Mouse (Mus musculus) gastrocnemius, postnatal 14 days (tissue): ENCODE data around the gene Car11. TPM values are rescaled to one million over a fixed set of nuclear protein-coding genes. Genes with fewer than 3 reads are reported as not detected.

Source experiments
- DNase-seq: peaks from one replicate; pipeline ENCODE4 v3.0.0; 2021; ENCODE audit warnings: mixed read lengths
- intact Hi-C: fragments of 180-260 bp; cut with DNase I; formaldehyde crosslinking; loops from one replicate; pipeline ENCODE4 v1.15.1; 2025; ENCODE audit warnings: low total_unique reads
- total RNA-seq, 2 experiments: library from RNA; stranded (reverse); gene quantifications; 2 replicates each; pipeline ENCODE4 v1.2.3; 2021

The Car11 gene
- total RNA-seq, 2 experiments from 2014 or later, result 4.5 to 4.6 TPM

DNA sequence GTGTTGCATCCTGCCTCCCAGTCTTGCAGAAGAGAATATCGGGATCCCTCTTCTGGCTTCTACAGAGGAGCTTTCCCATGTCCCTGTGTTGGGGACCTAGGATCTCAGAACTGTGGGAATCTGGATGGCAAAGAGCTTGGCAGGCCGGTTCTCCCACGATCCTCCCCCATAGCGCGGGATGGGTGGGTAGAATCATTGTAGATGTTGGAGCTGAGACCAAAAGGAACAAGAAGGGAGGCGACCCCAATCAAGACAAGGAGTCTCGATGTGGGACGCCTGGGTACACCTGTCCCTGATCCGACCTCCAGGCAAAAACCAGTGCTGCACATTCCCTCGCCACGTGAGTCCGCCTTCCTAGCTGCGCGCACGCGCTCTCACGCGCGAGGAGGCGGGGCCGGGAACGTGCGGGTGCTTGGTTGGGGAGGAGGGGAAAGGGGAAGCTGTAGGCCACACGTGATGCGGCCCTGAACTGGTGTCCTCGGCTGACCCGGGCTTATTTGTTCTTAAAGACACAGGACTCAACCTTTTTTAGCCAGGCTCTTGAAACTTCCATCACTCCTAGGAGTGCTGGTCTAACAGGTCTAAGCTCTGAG lies 7.8 kb downstream of the Car11 start:
- peak; percentile 98 for DNase-seq
- intact Hi-C loops, result no loop called here

DNA sequence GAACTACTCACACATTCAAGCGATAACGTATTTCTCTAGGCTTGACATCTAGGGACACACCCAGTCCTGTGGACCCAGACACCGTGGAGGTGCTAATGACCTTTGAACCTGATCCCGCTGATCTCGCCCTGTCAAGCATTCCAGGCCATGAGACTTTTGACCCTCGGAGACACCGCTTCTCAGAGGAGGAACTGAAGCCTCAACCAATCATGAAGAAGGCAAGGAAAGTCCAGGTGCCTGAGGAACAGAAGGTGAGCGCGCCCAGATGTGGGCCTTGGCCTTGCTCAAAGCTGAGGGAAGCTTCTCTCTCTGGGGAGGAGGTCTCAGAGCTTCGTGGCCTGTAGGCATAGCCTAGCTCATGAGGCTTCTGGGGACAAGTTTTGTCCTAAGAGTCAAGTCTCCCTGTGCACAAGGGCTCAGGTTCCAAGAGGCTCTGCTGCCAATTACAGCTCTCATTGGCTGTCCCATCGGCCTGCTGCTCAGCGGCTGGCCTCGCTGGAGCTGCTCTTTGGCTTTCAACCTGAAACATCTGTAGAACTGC lies 8.6 kb downstream of the Car11 start:
- peak; percentile 76 for DNase-seq

DNA sequence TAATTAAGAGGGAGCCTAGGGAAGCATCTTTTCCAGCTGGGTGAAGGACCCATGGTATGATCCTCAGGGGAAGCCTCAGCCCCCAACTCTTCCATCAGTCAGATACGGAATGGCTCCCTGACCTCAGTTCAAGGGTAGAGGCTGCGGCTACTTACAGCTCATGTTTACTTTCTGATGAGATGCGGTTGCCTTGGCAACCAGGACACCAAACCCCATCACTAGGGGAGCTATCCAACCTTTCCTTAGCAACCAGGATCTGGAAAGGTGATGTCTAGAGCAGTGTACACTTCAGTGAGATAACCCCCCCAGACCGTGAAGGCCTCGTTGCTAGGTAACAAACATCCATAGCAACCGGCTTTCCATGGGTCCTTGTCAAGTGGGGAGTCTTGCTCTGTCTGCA lies 9.4 kb downstream of the Car11 start:
- DNase-seq, result no peak
- intact Hi-C loops, result no loop called here

More for the DNA sequence above, 8.6 kb downstream of the Car11 start:
- intact Hi-C loops, result no loop called here

DNA sequence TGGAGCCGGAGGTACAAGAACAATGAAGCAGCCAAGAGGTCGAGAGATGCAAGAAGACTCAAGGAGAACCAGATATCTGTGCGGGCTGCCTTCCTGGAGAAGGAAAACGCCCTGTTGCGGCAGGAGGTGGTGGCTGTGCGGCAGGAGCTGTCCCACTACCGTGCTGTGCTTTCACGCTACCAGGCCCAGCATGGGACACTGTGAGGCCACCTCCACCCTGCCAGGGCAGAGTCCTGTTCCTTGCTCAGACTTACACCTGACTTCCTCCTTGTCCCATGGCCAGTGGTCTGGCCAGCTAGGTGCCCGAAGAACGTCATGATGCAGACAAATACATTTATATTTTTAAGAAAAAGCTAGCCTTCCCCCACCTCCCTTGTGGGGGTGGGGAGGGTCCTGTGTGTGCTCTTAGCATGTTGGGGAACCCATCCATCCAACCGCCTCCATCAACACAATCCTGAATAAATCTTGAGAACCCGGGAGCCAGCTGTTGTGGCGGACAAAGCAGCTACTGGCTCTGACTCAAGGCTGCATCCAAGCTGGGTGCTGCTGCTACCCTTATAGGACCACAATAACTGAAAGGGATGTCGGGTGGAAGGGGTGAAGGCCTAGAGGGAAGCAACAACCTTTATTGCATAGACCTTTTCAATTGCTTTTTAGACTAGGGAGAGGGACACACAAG lies 10.2 kb downstream of the Car11 start:
- intact Hi-C loops, result no loop called here
- peak; percentile 18 for DNase-seq

DNA sequence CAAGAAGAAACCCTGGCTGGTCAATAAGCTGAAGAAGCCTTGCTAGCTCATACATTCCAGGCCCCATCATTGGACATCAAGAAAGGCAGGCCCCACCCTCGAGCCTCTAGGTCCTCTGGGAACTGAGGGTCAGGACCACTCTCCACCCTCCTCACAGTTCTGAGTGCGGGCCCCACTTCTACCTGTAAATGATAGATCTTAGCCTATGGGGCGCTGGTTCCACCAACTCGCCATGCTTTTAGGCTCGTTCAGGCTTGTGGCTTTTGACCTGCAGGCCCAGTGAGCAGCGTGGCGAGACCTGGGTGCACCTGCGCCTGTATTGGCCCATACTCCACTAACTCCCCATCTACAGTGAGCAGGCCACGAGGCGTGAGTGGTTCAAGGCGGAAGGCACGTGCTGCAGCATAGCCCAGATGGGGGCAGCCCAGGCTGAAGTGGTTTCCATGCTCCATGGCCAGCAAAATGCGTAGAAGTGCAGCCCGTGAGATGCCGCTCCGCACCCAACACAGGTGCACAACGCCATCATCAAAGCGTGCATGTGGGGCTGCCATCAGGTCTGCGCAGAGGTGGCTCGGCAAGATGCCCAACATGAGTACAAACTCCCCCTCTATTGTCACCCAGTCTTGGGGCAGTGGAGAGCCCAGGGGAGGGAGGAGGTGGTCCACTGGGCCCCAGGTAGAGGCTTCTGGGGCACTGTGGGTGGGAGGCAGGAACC lies 11.0 kb downstream of the Car11 start:
- DNase-seq, result peak; percentile 19
- intact Hi-C loops, result no loop called here

DNA sequence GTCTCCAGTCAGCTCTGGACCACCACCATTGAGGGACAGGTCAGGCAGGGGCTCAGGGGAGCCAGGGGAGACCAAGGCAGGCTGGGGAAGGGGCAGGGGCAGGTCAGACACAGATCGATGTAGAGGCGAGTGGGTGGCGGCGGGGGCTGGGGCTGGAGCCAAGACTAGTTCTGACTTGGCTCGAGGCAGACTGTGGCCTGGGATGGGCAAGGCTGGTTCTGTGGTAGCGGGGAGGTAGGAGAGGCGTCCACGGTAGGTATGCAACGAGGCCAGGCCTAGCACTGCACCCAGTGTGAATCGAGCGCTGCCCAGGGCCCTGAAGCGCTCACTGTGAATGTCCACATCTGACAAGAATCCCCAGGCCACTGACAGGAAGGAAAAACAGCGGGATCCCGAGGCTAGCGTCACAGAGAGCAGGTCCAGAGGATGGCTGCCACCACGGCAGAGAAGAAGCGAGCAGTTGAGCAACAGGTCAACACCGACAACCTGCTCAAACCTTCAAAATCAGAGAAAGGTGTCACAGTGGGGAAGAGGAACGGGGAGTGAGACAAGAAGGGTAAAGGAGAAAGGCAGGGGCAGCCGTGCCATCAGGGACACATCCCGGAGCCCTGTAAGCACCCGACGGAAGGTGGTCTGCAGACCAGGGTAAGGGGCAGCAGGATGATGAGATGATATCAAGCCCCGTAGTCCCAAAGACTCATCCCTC lies 11.8 kb downstream of the Car11 start:
- intact Hi-C loops, result no loop called here
- peak; percentile 22 for DNase-seq

DNA sequence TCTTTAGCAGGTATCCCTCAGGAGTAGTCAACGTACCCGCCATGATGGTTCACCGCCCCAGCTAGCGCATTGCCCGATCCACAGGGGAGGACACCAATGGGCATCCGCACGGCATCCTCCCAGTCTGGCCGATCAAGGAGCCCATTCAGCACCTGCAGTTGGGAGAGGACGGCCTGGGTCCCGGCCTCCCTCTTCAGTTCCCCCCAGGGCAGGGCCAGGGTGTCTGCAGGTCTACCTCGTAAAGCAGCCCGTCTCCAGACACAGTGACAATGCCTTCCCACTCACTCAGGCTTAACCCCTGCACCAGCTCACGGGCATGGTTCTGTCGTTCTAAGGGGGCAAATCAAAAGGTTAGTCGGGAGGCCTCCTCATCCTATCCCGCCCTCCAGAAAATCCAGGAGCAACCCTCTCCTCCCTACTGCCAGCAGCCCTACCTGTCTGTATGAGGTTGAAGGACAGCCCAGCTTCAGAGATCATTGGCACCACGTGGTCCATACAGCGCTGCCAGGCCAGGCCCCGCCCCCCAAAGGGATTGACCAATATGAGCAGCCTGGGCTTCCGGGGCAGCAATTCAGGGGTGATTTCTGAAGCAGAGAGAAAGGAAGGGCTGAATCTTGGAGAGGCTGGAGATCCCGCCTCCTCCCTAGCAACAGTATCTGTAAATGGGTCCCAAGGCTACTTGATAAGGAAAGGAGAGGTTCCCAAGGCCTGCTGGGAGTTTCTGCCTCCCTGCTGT lies 12.5 kb downstream of the Car11 start:
- intact Hi-C loops, result no loop called here
- DNase-seq, result peak; percentile 45

DNA sequence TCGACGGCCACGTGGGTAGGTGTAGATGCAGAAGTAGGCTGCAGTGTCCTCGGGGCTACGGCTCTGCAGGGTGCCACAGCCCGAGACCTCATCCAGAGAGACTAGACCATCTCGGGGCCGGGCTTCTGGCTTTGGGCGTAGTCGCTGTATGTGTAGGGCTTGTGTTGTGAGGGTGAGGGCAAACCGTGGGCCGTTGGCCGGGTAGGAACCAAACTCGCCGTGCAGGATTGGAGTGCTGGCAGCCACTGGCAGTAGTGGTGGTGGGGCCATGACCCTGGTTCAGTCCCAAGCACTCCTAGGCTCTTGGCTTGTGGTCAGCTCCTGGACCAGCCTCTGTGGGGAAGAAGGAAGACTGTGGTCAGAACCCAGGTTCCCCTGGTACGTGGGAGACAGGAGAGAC lies 13.8 kb downstream of the Car11 start:
- intact Hi-C loops, result no loop called here
- peak; percentile 22 for DNase-seq

DNA sequence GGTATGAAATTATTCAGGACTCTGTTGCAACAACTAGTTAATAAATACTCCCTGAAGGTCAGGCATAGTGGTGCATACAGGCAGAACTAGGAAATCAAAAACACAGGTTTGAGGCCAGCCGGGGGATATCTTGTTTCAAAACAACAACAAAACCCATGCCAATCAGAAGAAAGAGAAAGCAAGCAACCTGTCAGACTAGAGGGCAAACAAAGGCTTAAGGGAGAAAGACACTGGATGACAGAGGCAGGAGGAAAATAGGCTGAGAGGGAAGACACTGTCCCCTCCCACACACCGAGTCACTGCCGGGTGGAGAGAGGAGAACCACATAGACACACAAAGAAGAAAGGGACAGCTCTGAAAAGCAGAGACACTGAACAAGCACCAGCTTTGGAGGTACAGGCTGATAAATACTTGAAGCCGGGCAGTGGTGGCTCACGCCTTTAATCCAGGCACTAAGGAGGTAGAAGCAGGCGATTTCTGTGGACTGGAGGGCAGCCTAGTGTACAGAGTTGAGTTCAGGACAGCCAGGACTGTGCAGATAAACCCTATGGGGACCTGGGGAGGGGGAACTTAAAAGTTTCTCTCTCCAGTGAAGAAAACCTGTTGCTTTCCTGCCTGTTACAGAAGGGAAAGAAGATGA lies 14.4 kb downstream of the Car11 start:
- intact Hi-C loops, result no loop called here
- DNase-seq, result no peak

DNA sequence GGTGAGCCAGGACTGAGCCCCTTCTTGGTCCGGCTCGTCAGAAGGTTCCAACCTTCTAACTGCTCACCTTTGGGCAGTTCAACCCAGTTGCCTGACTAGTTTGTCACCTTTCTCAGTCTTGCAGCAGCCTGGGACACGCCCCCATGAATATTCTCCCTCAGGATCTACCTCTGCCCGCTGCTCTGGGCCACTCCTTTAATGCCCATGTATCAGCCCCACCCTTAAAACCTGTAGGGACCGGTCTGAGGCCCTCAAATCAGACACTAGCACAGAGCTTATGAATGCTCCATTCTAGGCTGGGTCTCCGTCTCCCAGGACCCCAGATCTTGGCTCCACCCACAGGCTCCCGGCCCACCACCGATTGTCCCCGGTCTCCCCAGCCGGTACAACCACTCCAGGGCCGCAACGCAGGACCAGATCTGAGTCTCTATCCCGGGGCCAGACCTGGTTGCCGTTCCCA lies 15.0 kb downstream of the Car11 start:
- peak; percentile 10 for DNase-seq
- intact Hi-C loops, result no loop called here

DNA sequence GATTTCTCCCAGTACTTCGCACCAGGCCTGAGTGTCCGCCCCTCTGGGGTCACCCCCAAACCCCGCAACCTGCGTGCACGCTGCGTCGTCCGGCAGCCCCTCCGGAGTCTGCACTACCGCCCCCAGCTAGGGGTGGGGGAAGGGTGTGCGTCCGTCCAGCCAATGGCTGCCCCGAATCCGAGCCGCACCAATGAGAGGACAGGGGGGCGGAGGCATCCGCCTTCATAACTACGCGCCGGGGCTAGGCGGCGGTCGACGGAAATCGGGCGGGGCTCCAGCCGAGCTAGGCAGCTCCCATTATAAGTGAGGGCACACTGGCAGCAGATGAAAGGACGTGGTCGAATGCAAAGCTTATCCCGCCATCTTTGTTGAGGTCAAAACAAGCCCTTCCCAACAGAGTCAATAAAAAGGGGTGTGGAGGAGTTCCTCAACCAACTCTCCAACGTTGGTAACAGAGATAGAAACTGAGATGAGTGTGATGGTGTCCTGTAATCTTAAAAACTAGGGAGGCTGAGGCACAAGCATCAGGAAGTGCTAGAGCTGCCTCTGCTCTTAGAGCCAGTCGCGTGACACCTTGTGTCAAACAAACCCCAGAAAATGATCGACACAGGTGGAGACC lies 15.6 kb downstream of the Car11 start, which contains the start of gene Rpl18:
Rpl18 (plus strand) TSS at position 368 of the 619 bp plus-strand sequence.
- DNase-seq, result peak; percentile 99
- intact Hi-C loops, result no loop called here

DNA sequence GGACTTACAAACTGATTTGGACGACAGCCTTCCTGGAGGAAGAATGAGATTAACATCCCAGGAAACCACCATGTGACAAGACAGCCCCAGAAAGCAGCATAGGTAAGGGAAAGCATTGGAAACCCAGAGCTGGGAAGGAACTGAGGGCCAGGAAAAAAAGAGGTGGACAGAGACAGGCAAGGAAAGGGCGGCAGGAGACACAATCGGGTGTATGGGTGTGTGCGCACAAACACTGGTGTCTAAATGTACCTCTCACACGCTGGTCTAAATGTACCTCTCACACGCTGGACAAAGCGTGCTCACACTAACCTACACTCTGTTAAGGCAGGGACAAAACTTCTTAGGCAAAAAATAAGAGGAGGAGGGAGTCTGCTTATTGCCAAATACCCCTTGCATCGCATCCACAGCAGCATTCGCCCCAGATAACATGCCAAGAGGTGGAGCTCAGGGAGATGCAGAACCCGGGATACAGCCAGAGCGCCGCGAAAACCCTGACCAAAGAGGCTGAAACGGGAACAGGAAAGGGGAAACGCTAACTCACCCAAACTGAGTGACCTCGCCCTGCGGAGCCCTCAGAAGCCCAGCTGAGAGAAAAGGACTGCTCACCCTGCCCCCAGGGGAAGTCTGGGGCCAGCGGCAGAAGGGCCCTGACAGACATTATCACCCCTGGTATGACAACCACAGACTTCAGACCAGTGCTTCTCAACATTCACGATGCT lies 16.3 kb downstream of the Car11 start:
- no peak for DNase-seq
- intact Hi-C loops, result no loop called here

DNA sequence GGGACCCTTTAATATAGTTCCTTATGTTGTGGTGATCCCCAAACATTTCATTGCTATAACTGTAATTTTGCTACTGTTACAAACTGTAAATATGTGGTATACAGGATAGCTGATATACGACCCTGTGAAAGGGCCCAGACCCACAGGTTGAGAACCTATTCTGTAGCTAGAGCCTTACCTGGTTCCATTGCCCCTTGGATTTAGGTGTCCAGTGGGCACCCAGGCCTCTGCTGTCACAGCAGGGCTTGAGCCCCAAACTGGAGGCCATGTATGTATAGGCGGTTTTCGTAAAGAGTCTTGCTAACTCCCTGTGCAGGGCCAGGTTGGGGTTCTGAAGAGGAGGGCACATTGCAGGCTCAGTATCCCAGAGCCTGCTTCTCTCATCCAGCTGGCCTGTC lies 16.8 kb downstream of the Car11 start:
- intact Hi-C loops, result no loop called here

DNA sequence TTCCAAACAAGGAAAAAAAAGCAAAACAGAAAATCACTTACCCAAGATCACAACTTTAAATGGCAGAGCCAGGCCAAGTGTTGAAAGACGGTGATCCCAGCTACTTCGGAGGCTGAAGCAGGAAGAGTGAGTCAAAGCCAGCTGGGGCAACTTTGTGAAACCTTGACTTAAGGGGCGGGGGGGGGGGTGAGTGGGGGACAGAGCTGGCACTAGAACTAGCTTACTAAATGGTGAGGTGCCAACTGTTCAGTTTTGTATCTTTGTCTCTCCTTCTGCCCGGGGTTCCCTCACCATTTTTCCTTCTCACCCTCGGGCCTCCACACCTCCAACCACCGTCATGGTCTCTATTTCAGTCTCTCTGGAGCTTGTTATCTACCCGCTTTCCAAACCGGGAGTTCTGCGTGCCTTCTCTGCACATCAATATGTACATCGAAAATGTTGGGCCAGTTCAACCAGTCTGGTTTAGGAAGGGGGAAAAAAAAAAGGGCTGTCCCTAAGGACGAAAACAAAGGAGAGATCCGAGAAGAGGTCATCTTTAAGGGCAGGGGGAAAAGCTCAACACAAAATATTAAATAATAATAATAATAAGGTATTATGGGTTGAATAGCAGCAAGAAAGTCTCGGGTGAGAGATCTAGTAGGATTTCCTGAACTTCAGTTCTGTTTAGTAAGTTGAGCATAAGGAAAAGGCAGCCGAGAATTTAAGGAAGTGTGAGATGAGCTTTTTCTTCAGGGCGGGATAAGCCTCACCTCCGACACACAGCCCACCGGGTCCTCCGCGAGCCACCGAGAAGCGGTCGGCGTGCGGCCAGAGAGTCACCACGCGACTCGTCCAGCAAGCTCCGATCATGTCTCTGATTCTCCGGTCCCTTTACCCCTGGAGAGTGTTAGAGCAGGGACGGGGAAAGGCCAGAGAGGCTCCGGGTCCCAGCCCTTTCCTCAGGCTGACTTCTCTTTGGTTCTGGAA lies 17.6 kb downstream of the Car11 start:
- intact Hi-C loops, result no loop called here

More for the DNA sequence above, 16.8 kb downstream of the Car11 start:
- no peak for DNase-seq

DNA sequence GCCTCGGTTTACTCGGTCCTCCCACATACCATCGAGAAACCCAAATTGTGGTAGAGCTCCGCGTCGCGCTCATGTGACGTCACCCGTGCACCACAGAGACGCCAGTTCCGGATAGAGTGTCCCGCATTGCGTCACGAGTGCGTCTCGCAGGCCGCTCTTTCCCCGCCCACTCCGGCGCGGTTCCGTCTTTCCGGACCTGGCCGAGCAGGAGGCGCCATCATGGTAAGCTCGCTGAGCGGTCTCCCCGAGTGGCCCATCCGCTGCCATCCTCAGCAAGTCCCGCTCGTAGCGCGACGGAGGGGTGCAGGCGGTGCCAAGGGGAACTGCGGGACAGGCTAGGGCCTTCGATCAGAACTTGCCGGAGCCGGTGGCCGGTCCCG lies 18.3 kb downstream of the Car11 start, which contains the start of gene Sphk2:
Sphk2 (minus strand) TSS at position 85 of the 380 bp plus-strand sequence.
- intact Hi-C loops, result no loop called here
- DNase-seq, result peak; percentile 99

More for the DNA sequence above, 17.6 kb downstream of the Car11 start:
- no peak for DNase-seq

DNA sequence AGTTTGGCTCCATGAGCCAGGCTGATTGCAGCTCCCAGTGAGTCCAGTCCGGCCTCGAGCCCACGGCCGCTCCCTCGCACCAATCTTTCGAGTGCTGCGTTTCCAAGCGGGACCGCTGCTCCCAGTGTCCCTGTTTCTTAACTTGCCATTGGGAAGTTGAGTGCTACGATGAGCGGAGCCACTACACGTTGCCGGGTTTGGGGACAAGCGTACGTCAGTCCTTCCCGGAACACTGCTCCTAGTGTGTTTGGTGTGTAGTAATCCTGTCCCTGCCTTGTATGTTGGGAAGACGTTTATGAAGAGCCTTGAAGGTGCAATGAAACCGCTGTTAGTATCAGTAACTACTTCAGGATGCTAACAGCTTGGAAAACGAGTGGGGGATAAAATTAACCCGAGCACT lies 18.7 kb downstream of the Car11 start:
- DNase-seq, result no peak
- intact Hi-C loops, result no loop called here
